Mouse (Mus musculus) testis, adult 2 months (tissue): Measurements from ENCODE around the gene Dgkd. TPM values are rescaled to one million over a fixed set of nuclear protein-coding genes. Genes with fewer than 3 reads are reported as not detected.

Source experiments
- H3K27ac ChIP-seq: fragments of 200-500 bp; 2 replicates; pipeline ENCODE4 v1.5.1; 2012; ENCODE audit warnings: low read depth, low read length; ENCODE audit not compliant: control insufficient read depth, insufficient read depth
- H3K27me3 ChIP-seq: fragments of 200-500 bp; 2 replicates; pipeline ENCODE4 v1.6.1; 2012; ENCODE audit warnings: mild to moderate bottlenecking, low read length, moderate library complexity; ENCODE audit not compliant: control insufficient read depth, insufficient read depth
- H3K36me3 ChIP-seq: fragments of 200-500 bp; 2 replicates; pipeline ENCODE4 v1.6.1; 2012; ENCODE audit warnings: mild to moderate bottlenecking, low read length; ENCODE audit not compliant: control insufficient read depth, insufficient read depth
- H3K4me1 ChIP-seq: fragments of 200-500 bp; 2 replicates; pipeline ENCODE4 v1.6.1; 2012; ENCODE audit warnings: low read length; ENCODE audit not compliant: control insufficient read depth, insufficient read depth
- H3K4me3 ChIP-seq: fragments of 200-500 bp; 2 replicates; pipeline ENCODE4 v1.5.1; 2012; ENCODE audit warnings: low read depth, mild to moderate bottlenecking, low read length, moderate library complexity, mixed read lengths; ENCODE audit not compliant: control insufficient read depth
- CTCF ChIP-seq: fragments of 200-500 bp; IDR thresholded peaks from 2 replicates; pipeline ENCODE4 v1.5.1; 2012; ENCODE audit warnings: low read depth, mild to moderate bottlenecking, inconsistent platforms, low read length, moderate library complexity; ENCODE audit not compliant: control insufficient read depth, insufficient read depth, insufficient replicate concordance
- POLR2A ChIP-seq: fragments of 200-500 bp; IDR thresholded peaks from 2 replicates; pipeline ENCODE4 v1.6.1; 2012; ENCODE audit warnings: low read depth, mild to moderate bottlenecking, inconsistent platforms, low read length, moderate library complexity; ENCODE audit not compliant: control insufficient read depth
- polyA plus RNA-seq: library from polyadenylated mRNA; depleted of rRNA; stranded (reverse); fragments of >200 nt; gene quantifications from 2 replicates; pipeline ENCODE4 v1.2.3, GENCODE M21; 2012

Dgkd gene
- polyA plus RNA-seq, 1 experiment, result 69.6 TPM

DNA sequence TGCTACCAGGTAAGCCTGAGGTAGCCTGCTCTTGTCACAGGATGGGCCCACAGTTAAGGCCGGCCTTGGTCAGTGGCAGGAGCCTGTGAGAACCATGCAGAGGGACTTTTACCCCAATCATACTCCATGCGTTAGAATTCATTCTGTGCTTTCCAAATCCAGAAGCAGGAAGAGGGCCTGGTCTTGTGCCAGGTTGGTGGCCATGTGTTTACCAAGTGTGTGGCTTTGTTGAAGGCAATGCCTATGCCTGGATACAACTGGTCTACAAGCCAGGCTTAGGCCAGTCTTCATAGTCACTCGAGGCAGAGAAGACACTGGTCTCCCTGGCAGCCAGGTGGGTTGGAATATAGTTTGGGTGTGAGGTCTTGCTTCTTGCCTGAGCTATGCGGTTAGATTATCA lies 38.5 kb downstream of the Dgkd start:
- Histone ChIP-seq H3K4me1 (no peaks in the 10 kb centered on the region), H3K27ac (peak overlapping the region; percentile 74), H3K27me3 (no peaks in the 10 kb centered on the region), H3K4me3 (no peak overlapping the region), H3K36me3 (no peaks in the 10 kb centered on the region)
- TF ChIP-seq CTCF (no peak), POLR2A (no peak)

- Histone ChIP-seq H3K4me3 (no peak overlapping the region), H3K4me1 (no peaks in the 10 kb centered on the region), H3K27me3 (no peaks in the 10 kb centered on the region), H3K36me3 (no peaks in the 10 kb centered on the region), H3K27ac (no peak overlapping the region)
- TF ChIP-seq POLR2A, result no peak
- no peak for TF ChIP-seq CTCF
Observed at GRCm38 (mm10) chr1:87892499-87892898, 39.4 kb downstream of the Dgkd start.

DNA sequence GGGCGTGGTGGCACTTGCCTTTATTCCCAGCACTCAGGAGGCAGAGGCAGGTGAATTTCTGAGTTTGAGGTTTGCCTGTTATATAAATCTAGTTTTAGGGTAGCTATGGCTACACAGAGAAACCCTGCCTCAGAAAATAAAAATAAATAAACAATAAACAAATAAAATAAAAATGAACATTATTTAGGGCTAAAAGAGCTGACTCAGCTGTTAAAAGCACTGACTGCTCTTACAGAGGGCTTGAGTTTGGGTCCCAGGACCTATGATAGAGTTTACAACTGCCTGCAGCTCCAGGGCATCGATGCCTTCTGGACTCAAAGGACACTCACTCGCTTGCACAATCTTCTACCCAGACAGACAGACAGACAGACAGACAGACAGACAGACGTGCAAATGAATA lies 40.3 kb downstream of the Dgkd start:
- no peaks in the 10 kb centered on the region for H3K36me3 ChIP-seq
- H3K27ac ChIP-seq, result no peak overlapping the region
- H3K4me1 ChIP-seq, result no peaks in the 10 kb centered on the region
- H3K27me3 ChIP-seq, result no peaks in the 10 kb centered on the region
- TF ChIP-seq POLR2A, result no peak
- no peak for TF ChIP-seq CTCF
- H3K4me3 ChIP-seq, result no peak overlapping the region

DNA sequence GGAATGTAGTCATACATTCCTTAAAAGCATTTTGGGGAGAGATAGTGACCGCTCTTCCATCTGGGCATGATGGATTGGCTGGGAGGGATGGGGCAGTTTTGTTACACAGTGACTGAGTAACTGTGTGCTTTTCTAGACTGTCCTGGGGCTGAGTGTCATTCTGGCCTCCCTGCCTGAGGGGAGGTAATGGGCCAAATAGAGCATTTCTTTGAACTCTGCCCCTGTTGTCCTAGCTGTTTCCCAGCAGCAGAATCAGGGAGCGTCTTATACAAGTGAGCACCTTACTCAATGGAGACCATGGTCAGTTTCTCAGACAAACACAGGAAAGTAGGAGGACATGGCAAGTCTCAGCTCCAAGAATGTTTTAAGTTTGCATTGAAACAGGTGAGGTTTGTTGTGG lies 43.8 kb downstream of the Dgkd start:
- H3K27ac ChIP-seq, result no peak overlapping the region
- H3K27me3 ChIP-seq, result no peaks in the 10 kb centered on the region
- H3K36me3 ChIP-seq, result no peaks in the 10 kb centered on the region
- no peak overlapping the region for H3K4me3 ChIP-seq
- no peak for TF ChIP-seq POLR2A
- TF ChIP-seq CTCF, result no peak
- H3K4me1 ChIP-seq, result no peaks in the 10 kb centered on the region

- H3K4me3 ChIP-seq, result no peak overlapping the region
- no peaks in the 10 kb centered on the region for H3K27me3 ChIP-seq
- H3K27ac ChIP-seq, result no peak overlapping the region
- H3K4me1 ChIP-seq, result no peaks in the 10 kb centered on the region
- H3K36me3 ChIP-seq, result no peaks in the 10 kb centered on the region
- TF ChIP-seq CTCF, result no peak
- no peak for TF ChIP-seq POLR2A
Observed at GRCm38 (mm10) chr1:87899701-87900100, 46.6 kb downstream of the Dgkd start.

- Histone ChIP-seq H3K27ac (no peak overlapping the region), H3K27me3 (no peaks in the 10 kb centered on the region)
Observed at GRCm38 (mm10) chr1:87900979-87901378, 47.9 kb downstream of the Dgkd start.

GRCm38 (mm10) chr1:87902186-87902585 lies 49.1 kb downstream of the Dgkd start:
- TF ChIP-seq CTCF (no peak), POLR2A (no peak)
- Histone ChIP-seq H3K36me3 (no peaks in the 10 kb centered on the region), H3K27me3 (no peaks in the 10 kb centered on the region), H3K4me1 (no peaks in the 10 kb centered on the region), H3K4me3 (no peak overlapping the region), H3K27ac (no peak overlapping the region)

More at GRCm38 (mm10) chr1:87900979-87901378, 47.9 kb downstream of the Dgkd start:
- no peak for TF ChIP-seq CTCF
- TF ChIP-seq POLR2A, result no peak
- Histone ChIP-seq H3K4me1 (no peaks in the 10 kb centered on the region), H3K36me3 (no peaks in the 10 kb centered on the region), H3K4me3 (no peak overlapping the region)
